Mouse (Mus musculus) liver, adult 2 months (tissue): ENCODE data around the gene Tmie. TPM values are rescaled to one million over a fixed set of nuclear protein-coding genes. Genes with fewer than 3 reads are reported as not detected.
"Not testable (repeated sequence)": the region's sequence is repeated elsewhere in the genome, so short reads cannot be mapped to it uniquely, and the experiment has no call there.

Experiments used
- DNase-seq: peaks from one replicate; pipeline ENCODE4 v3.0.0-alpha.2; 2011; ENCODE audit warnings: low read depth, low spot score; ENCODE audit errors: extremely low read depth
- H3K27ac ChIP-seq: fragments of 200-500 bp; replicated peaks from 2 replicates; pipeline ENCODE4 v1.5.1; 2012; ENCODE audit warnings: low read depth, mild to moderate bottlenecking, control low read depth, inconsistent platforms, low read length; ENCODE audit not compliant: insufficient read depth
- H3K27me3 ChIP-seq: fragments of 200-500 bp; 2 replicates; pipeline ENCODE4 v1.6.1; 2012; ENCODE audit warnings: mild to moderate bottlenecking, moderate library complexity, low read length, inconsistent platforms; ENCODE audit not compliant: control insufficient read depth, insufficient read depth
- H3K36me3 ChIP-seq: fragments of 200-500 bp; 2 replicates; pipeline ENCODE4 v1.6.1; 2012; ENCODE audit warnings: low read length, inconsistent platforms; ENCODE audit not compliant: control insufficient read depth, insufficient read depth
- H3K4me1 ChIP-seq: fragments of 200-500 bp; 2 replicates; pipeline ENCODE4 v1.6.1; 2011; ENCODE audit warnings: low read length; ENCODE audit not compliant: control insufficient read depth, insufficient read depth
- H3K4me3 ChIP-seq: fragments of 200-500 bp; 2 replicates; pipeline ENCODE4 v1.5.1; 2011; ENCODE audit warnings: low read depth, mild to moderate bottlenecking, control low read depth, low read length, moderate library complexity; ENCODE audit not compliant: insufficient read depth
- H3K79me2 ChIP-seq: fragments of 200-500 bp; 2 replicates; pipeline ENCODE4 v1.6.1; 2012; ENCODE audit warnings: inconsistent platforms, mild to moderate bottlenecking, low read length, moderate library complexity; ENCODE audit not compliant: control insufficient read depth, insufficient read depth
- H3K9ac ChIP-seq: fragments of 200-500 bp; 2 replicates; pipeline ENCODE4 v1.6.1; 2012; ENCODE audit warnings: low read depth, mild to moderate bottlenecking, control low read depth, inconsistent platforms, low read length
- CTCF ChIP-seq: fragments of 200-500 bp; IDR thresholded peaks from 2 replicates; pipeline ENCODE4 v1.5.1; 2011; ENCODE audit warnings: low read depth, low read length, control low read depth
- POLR2A ChIP-seq: fragments of 200-500 bp; IDR thresholded peaks from 2 replicates; pipeline ENCODE4 v1.6.1; 2011; ENCODE audit warnings: low read length, control low read depth; ENCODE audit not compliant: insufficient read depth; ENCODE audit errors: extremely low read depth
- WGBS: fragments of 180-500 bp; shearing (Covaris S2); methylation state at CpG from one replicate; pipeline ENCODE4 v1.1.7; 2018; 5-methylcytosine and 5-hydroxymethylcytosine counted together
- polyA plus RNA-seq: library from polyadenylated mRNA; depleted of rRNA; stranded (reverse); fragments of >200 nt; gene quantifications from 2 replicates; pipeline ENCODE4 v1.2.3, GENCODE M21; 2012; rRNA removed
- total RNA-seq: library from RNA; depleted of rRNA; stranded (reverse); fragments of >200 nt; gene quantifications from 2 replicates; pipeline ENCODE4 v1.2.3, GENCODE M21; 2014; rRNA removed

Tmie gene
- total and polyA plus RNA-seq, 2 experiments, result 5.5 to 13.1 TPM

DNA sequence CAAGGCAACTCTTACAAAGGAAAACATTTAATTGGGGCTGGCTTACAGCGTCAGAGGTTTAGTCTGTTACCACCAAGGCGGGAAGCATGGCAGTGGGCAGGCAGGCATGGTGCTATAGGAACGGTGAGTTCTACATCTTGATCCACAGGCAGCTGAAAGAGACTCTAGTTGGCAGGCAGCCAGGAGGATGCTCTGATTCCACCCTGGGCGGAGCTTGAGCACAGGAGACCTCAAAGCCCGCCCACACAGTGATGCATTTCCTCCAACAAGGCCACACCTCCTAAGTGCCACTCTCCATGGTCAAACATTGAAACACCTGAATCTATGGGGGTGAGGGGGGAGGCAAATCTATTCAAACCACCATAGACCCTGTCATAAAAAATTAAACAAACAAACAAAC, 46.9 kb downstream of the Tmie start:
- no peaks in the 10 kb centered on the region for H3K4me1 ChIP-seq
- no peak overlapping the region for H3K27ac ChIP-seq
- no peak overlapping the region for H3K4me3 ChIP-seq
- no peaks in the 10 kb centered on the region for H3K79me2 ChIP-seq
- TF ChIP-seq CTCF (no peak), POLR2A (no peak)
- no peaks in the 10 kb centered on the region for H3K36me3 ChIP-seq
- WGBS, result 82% methylated on average over 5 of the region's 5 CpGs
- no peak overlapping the region for H3K9ac ChIP-seq
- no peaks in the 10 kb centered on the region for H3K27me3 ChIP-seq
- no peak for DNase-seq

DNA sequence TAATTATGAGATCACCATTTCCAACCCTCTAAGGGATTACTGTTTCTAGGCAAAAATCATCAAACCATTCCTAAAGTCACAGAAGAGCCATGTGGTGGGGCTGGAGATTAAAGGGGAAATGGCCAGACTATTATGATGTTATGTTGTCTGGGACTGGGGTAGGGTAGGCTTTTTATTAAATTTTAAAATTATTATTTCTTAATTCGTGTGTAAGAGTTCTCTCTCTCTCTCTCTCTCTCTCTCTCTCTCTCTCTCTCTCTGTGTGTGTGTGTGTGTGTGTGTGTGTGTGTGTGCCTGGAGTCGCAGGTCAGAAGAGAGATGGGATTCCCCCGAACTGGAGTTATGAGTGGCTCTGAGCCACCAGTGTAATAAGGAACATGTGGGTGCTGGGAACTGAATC, 53.5 kb downstream of the Tmie start, which contains the start of gene Prss43:
TSS of gene Prss43 (plus strand) at position 301 of the 400 bp plus-strand sequence.
- Histone ChIP-seq H3K27ac (no peak within 1 kb of the TSS), H3K9ac (no peak within 1 kb of the TSS), H3K79me2 (no peaks in the 10 kb centered on the region), H3K27me3 (no peaks in the 10 kb centered on the region), H3K4me3 (no peak within 1 kb of the TSS), H3K36me3 (no peaks in the 10 kb centered on the region), H3K4me1 (no peaks in the 10 kb centered on the region)
- DNase-seq, result no peak
- WGBS, result 83% methylated on average over 3 of the region's 3 CpGs
- no peak for TF ChIP-seq CTCF
- no peak for TF ChIP-seq POLR2A

DNA sequence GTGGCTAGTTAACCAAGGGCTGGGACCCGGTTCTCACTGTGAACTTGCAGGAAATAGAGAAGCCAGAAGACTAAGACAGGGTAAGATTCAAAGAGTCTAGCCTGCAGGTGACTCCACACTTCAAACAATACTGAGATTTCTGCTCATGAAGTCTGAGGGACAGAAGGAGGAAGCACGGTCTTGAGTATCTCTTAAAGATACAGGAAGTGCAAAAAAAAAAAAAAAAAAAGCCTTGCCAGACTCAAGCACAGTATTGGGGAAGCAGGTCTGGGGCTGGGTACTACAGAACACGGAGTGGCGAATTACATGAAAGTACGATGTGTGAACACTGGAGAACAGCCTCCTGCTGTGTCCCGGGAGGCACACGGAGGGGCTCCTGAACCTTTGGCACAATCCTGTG, 54.1 kb downstream of the Tmie start:
- Histone ChIP-seq H3K4me1 (peaks cover 3% of the 10 kb centered on the region), H3K9ac (no peak overlapping the region), H3K36me3 (no peaks in the 10 kb centered on the region), H3K79me2 (no peaks in the 10 kb centered on the region), H3K27me3 (no peaks in the 10 kb centered on the region), H3K4me3 (no peak overlapping the region), H3K27ac (no peak overlapping the region)
- DNase-seq, result no peak
- 72% methylated on average over 7 of the region's 7 CpGs for WGBS
- TF ChIP-seq POLR2A, result no peak

DNA sequence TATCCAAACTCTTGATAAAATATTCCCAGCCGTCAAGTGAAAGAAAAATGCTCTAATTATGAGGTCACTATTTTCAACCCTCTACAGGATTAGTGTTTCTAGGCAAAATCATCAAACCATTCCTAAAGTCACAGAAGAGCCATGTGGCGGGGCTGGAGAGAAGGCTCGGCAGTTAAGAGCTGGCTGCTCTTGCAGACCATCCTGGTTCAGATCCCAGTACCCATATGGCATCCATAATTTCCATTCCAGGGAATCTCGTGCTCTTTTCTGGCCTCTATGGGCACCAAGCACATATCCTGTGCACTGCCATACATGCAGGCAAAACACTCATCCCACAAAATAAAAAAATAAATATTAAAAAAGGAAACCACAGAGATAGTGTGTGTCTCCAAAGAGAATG, 54.5 kb downstream of the Tmie start:
- H3K9ac ChIP-seq, result no peak overlapping the region
- H3K27me3 ChIP-seq, result no peaks in the 10 kb centered on the region
- no peak overlapping the region for H3K27ac ChIP-seq
- no peaks in the 10 kb centered on the region for H3K36me3 ChIP-seq
- H3K4me1 ChIP-seq, result peaks cover 3% of the 10 kb centered on the region
- no peak for TF ChIP-seq POLR2A
- TF ChIP-seq CTCF, result no peak
- H3K79me2 ChIP-seq, result no peaks in the 10 kb centered on the region
- WGBS, result 80% methylated on average over 4 of the region's 4 CpGs
- no peak for DNase-seq
- no peak overlapping the region for H3K4me3 ChIP-seq

DNA sequence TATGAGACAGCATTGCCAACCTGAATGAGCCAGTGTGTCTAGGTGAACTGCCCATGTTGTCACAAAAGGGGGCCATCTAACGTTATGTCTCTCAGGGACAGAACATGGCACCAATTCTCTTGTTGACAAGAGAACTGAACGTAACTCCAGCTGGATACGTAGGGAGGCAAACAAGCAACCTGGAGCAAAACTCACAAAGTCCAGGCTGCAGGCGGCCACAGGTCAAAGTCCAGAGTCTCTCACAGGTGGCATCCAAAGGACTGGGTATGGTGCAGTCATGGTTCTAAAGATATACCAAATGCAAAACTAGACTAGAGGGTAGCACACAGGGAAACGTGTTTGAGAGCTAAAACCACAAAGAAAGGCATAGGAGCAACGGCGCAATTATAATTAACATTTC, 58.5 kb downstream of the Tmie start:
- Histone ChIP-seq H3K4me3 (no peak overlapping the region), H3K27me3 (no peaks in the 10 kb centered on the region), H3K79me2 (no peaks in the 10 kb centered on the region), H3K4me1 (peaks cover 3% of the 10 kb centered on the region), H3K27ac (peak overlapping the region; percentile 71), H3K9ac (no peak overlapping the region), H3K36me3 (no peaks in the 10 kb centered on the region)
- WGBS, result 45% methylated on average over 7 of the region's 7 CpGs
- TF ChIP-seq CTCF (no peak), POLR2A (no peak)
- DNase-seq, result peak; percentile 85

DNA sequence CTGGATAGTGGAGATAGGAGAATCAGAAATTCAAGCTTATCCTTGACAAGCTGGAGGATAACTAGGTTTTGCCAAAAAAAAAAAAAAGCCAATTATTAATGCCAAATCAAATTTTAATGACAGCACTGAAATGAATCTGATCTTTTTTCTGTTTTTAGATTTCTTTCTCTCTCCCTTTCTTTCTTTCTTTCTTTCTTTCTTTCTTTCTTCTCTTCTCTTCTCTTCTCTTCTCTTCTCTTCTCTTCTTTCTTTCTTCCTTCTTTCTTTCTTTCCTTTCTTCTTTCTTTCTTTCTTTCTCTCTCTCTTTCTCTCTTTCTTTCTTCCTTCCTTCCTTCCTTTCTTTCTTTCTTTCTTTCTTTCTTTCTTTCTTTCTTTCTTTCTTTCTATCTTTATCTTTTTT, 59.4 kb downstream of the Tmie start:
- not testable (repeated sequence) for H3K36me3 ChIP-seq, H3K4me1 ChIP-seq, H3K27me3 ChIP-seq, H3K9ac ChIP-seq, H3K4me3 ChIP-seq, DNase-seq, H3K27ac ChIP-seq, H3K79me2 ChIP-seq

Other genes starting within 250 kb of the Tmie start
- gene Nbeal2, start 226.0 kb downstream of the Tmie start, total RNA-seq, result 2.1 and 4.6 TPM in 2 replicates
- gene Nbeal2, start 226.0 kb downstream of the Tmie start, polyA plus RNA-seq, result 11.6 and 12.7 TPM in 2 replicates
- gene Ccdc12, start 223.6 kb downstream of the Tmie start, total RNA-seq, result 28.7 and 29.9 TPM in 2 replicates
- gene Ccdc12, start 223.6 kb downstream of the Tmie start, polyA plus RNA-seq, result 48.7 and 51.4 TPM in 2 replicates
- gene Myl3, start 138.3 kb downstream of the Tmie start, total RNA-seq, result 0.55 and 0.94 TPM in 2 replicates
- gene Myl3, start 138.3 kb downstream of the Tmie start, polyA plus RNA-seq, result 0.25 TPM in 1 of 2 replicates, not detected in the other
- 7.4 and 11.0 TPM in 2 replicates for gene Pth1r, start 133.0 kb downstream of the Tmie start, total RNA-seq
- gene Pth1r, start 133.0 kb downstream of the Tmie start, polyA plus RNA-seq, result 24.4 and 28.1 TPM in 2 replicates
- not detected in 2 replicates for gene Prss42, start 81.9 kb downstream of the Tmie start, total RNA-seq
- not detected in 2 replicates for gene Prss42, start 81.9 kb downstream of the Tmie start, polyA plus RNA-seq
- not detected in 2 replicates for gene Prss44, start 66.1 kb downstream of the Tmie start, total RNA-seq
- gene Prss44, start 66.1 kb downstream of the Tmie start, polyA plus RNA-seq, result not detected in 2 replicates
- not detected in 2 replicates for gene Prss43, start 53.4 kb downstream of the Tmie start, total RNA-seq
- not detected in 2 replicates for gene Prss43, start 53.4 kb downstream of the Tmie start, polyA plus RNA-seq
- gene Prss45, start 45.5 kb downstream of the Tmie start, total RNA-seq, result not detected in 2 replicates
- not detected in 2 replicates for gene Prss45, start 45.5 kb downstream of the Tmie start, polyA plus RNA-seq
- gene Prss46, start 35.6 kb downstream of the Tmie start, total RNA-seq, result not detected in 2 replicates
- not detected in 2 replicates for gene Prss46, start 35.6 kb downstream of the Tmie start, polyA plus RNA-seq
- not detected in 2 replicates for gene Prss50, start 22.1 kb downstream of the Tmie start, total RNA-seq
- not detected in 2 replicates for gene Prss50, start 22.1 kb downstream of the Tmie start, polyA plus RNA-seq
- 8.0 and 16.8 TPM in 2 replicates for gene Als2cl, start 243 bp downstream of the Tmie start, total RNA-seq
- 29.1 and 45.5 TPM in 2 replicates for gene Als2cl, start 243 bp downstream of the Tmie start, polyA plus RNA-seq
- gene Fam240a, start 36.7 kb upstream of the Tmie start, total RNA-seq, result not detected in 2 replicates
- not detected in 2 replicates for gene Fam240a, start 36.7 kb upstream of the Tmie start, polyA plus RNA-seq
- gene Tdgf1, start 66.0 kb upstream of the Tmie start, total RNA-seq, result not detected in 2 replicates
- not detected in 2 replicates for gene Tdgf1, start 66.0 kb upstream of the Tmie start, polyA plus RNA-seq
- 0.46 TPM in 1 of 2 replicates, not detected in the other for gene Lrrc2, start 71.4 kb upstream of the Tmie start, total RNA-seq
- not detected in 2 replicates for gene Lrrc2, start 71.4 kb upstream of the Tmie start, polyA plus RNA-seq
- 14.5 and 19.8 TPM in 2 replicates for gene Rtp3, start 110.5 kb upstream of the Tmie start, total RNA-seq
- gene Rtp3, start 110.5 kb upstream of the Tmie start, polyA plus RNA-seq, result 57.5 and 61.0 TPM in 2 replicates
- 0.37 and 0.47 TPM in 2 replicates for gene Ltf, start 139.2 kb upstream of the Tmie start, total RNA-seq
- 0.12 and 0.51 TPM in 2 replicates for gene Ltf, start 139.2 kb upstream of the Tmie start, polyA plus RNA-seq
- gene Ccrl2, start 177.4 kb upstream of the Tmie start, total RNA-seq, result 2.4 and 3.2 TPM in 2 replicates
- 1.3 and 1.8 TPM in 2 replicates for gene Ccrl2, start 177.4 kb upstream of the Tmie start, polyA plus RNA-seq
- gene Lrrfip2, start 237.5 kb upstream of the Tmie start, total RNA-seq, result 24.6 and 37.8 TPM in 2 replicates
- 9.3 and 9.7 TPM in 2 replicates for gene Lrrfip2, start 237.5 kb upstream of the Tmie start, polyA plus RNA-seq